Mouse (Mus musculus): ENCODE data around the gene Rap2b. TPM values are rescaled to one million over a fixed set of nuclear protein-coding genes. Genes with fewer than 3 reads are reported as not detected.

Rap2b gene
- polyA plus RNA-seq, 1 experiment from 2014 or later: 8.4 TPM

GRCm38 (mm10) chr3:61396728-61397127, 35.3 kb downstream of the Rap2b start:
- WGBS: 73% methylated on average over 2 of the region's 2 CpGs
- Histone ChIP-seq H3K27me3 (ENCODE audit: control insufficient read depth, insufficient read depth, low read length) (no peaks in the 10 kb centered on the region), H3K36me3 (ENCODE audit: control insufficient read depth, insufficient read depth, low read length) (no peaks in the 10 kb centered on the region), H3K4me1 (ENCODE audit: control insufficient read depth, insufficient read depth, low read length) (no peaks in the 10 kb centered on the region), H3K4me3 (ENCODE audit: low read length) (no peak overlapping the region), H3K4me2 (replicated peaks; ENCODE audit: low read depth, low read length) (no peak overlapping the region), H3K9me3 (ENCODE audit: control insufficient read depth, low read length) (no peaks in the 10 kb centered on the region), H3K9ac (ENCODE audit: low read depth, low read length) (no peak overlapping the region), H3K27ac (ENCODE audit: low read depth, low read length) (no peak overlapping the region)
- no peak for ATAC-seq (ENCODE audit: low FRiP score, low TSS enrichment)

- 74% methylated on average over 1 of the region's 1 CpGs for WGBS
- no peaks in the 10 kb centered on the region for H3K4me1 ChIP-seq (ENCODE audit: control insufficient read depth, insufficient read depth, low read length)
- ATAC-seq (ENCODE audit: low FRiP score, low TSS enrichment): no peak
- H3K9me3 ChIP-seq (ENCODE audit: control insufficient read depth, low read length): no peaks in the 10 kb centered on the region
- H3K36me3 ChIP-seq (ENCODE audit: control insufficient read depth, insufficient read depth, low read length): no peaks in the 10 kb centered on the region
- no peaks in the 10 kb centered on the region for H3K27me3 ChIP-seq (ENCODE audit: control insufficient read depth, insufficient read depth, low read length)
- H3K4me3 ChIP-seq (ENCODE audit: low read length): no peak overlapping the region
- no peak overlapping the region for H3K27ac ChIP-seq (ENCODE audit: low read depth, low read length)
- no peak overlapping the region for H3K9ac ChIP-seq (ENCODE audit: low read depth, low read length)
- no peak overlapping the region for H3K4me2 ChIP-seq (replicated peaks; ENCODE audit: low read depth, low read length)
Measured at GRCm38 (mm10) chr3:61400823-61401387, 39.5 kb downstream of the Rap2b start.

GRCm38 (mm10) chr3:61406921-61407320, 45.5 kb downstream of the Rap2b start:
- H3K36me3 ChIP-seq (ENCODE audit: control insufficient read depth, insufficient read depth, low read length): no peaks in the 10 kb centered on the region
- ATAC-seq (ENCODE audit: low FRiP score, low TSS enrichment): no peak
- no peak overlapping the region for H3K9ac ChIP-seq (ENCODE audit: low read depth, low read length)
- H3K27me3 ChIP-seq (ENCODE audit: control insufficient read depth, insufficient read depth, low read length): no peaks in the 10 kb centered on the region
- H3K4me1 ChIP-seq (ENCODE audit: control insufficient read depth, insufficient read depth, low read length): no peaks in the 10 kb centered on the region
- no peak overlapping the region for H3K27ac ChIP-seq (ENCODE audit: low read depth, low read length)
- no peak overlapping the region for H3K4me2 ChIP-seq (replicated peaks; ENCODE audit: low read depth, low read length)
- 80% methylated on average over 4 of the region's 4 CpGs for WGBS
- H3K9me3 ChIP-seq (ENCODE audit: control insufficient read depth, low read length): no peaks in the 10 kb centered on the region
- H3K4me3 ChIP-seq (ENCODE audit: low read length): no peak overlapping the region

GRCm38 (mm10) chr3:61409683-61410082, 48.2 kb downstream of the Rap2b start:
- Histone ChIP-seq H3K9ac (ENCODE audit: low read depth, low read length) (no peak overlapping the region), H3K4me3 (ENCODE audit: low read length) (no peak overlapping the region), H3K36me3 (ENCODE audit: control insufficient read depth, insufficient read depth, low read length) (no peaks in the 10 kb centered on the region), H3K27me3 (ENCODE audit: control insufficient read depth, insufficient read depth, low read length) (no peaks in the 10 kb centered on the region), H3K27ac (ENCODE audit: low read depth, low read length) (no peak overlapping the region), H3K4me1 (ENCODE audit: control insufficient read depth, insufficient read depth, low read length) (no peaks in the 10 kb centered on the region), H3K9me3 (ENCODE audit: control insufficient read depth, low read length) (no peaks in the 10 kb centered on the region), H3K4me2 (replicated peaks; ENCODE audit: low read depth, low read length) (no peak overlapping the region)
- ATAC-seq (ENCODE audit: low FRiP score, low TSS enrichment): no peak
- 80% methylated on average over 6 of the region's 6 CpGs for WGBS

- Histone ChIP-seq H3K4me3 (ENCODE audit: low read length) (no peak overlapping the region), H3K27ac (ENCODE audit: low read depth, low read length) (no peak overlapping the region), H3K4me2 (replicated peaks; ENCODE audit: low read depth, low read length) (no peak overlapping the region), H3K9ac (ENCODE audit: low read depth, low read length) (no peak overlapping the region), H3K9me3 (ENCODE audit: control insufficient read depth, low read length) (no peaks in the 10 kb centered on the region), H3K27me3 (ENCODE audit: control insufficient read depth, insufficient read depth, low read length) (no peaks in the 10 kb centered on the region), H3K36me3 (ENCODE audit: control insufficient read depth, insufficient read depth, low read length) (no peaks in the 10 kb centered on the region), H3K4me1 (ENCODE audit: control insufficient read depth, insufficient read depth, low read length) (no peaks in the 10 kb centered on the region)
- no peak for ATAC-seq (ENCODE audit: low FRiP score, low TSS enrichment)
- WGBS: 83% methylated on average over 1 of the region's 1 CpGs
Measured at GRCm38 (mm10) chr3:61415883-61416282, 54.4 kb downstream of the Rap2b start.

Other genes starting within 250 kb of the Rap2b start
- gene B430305J03Rik, start 4.3 kb downstream of the Rap2b start, polyA plus RNA-seq (2014; fragmentation: Nextera tagmentation; extraction: Ambion mirVana): not detected in 2 replicates